Mouse (Mus musculus) forebrain, embryonic 14.5 days (tissue): ENCODE results near the gene Il9r. TPM values are rescaled to one million over a fixed set of nuclear protein-coding genes. Genes with fewer than 3 reads are reported as not detected.

Experiments used
- polyA plus RNA-seq: library from polyadenylated mRNA; unstranded; fragments of >200 nt; fragmentation: Nextera tagmentation; extraction: Ambion mirVana; gene quantifications from 2 replicates; pipeline ENCODE4 v1.2.1, GENCODE M21; 2014

Il9r gene
- polyA plus RNA-seq, 1 experiment from 2014 or later, result not detected

Other genes with a start within 250 kb of the Il9r start
- 0.14 and 0.25 TPM in 2 replicates for gene 4930524B15Rik, start 234.7 kb downstream of the Il9r start, polyA plus RNA-seq
- gene Nsg2, start 199.8 kb downstream of the Il9r start, polyA plus RNA-seq, result 304 and 315 TPM in 2 replicates
- gene Snrnp25, start 5.1 kb upstream of the Il9r start, polyA plus RNA-seq, result 59.8 and 67.0 TPM in 2 replicates
- gene Rhbdf1, start 22.0 kb upstream of the Il9r start, polyA plus RNA-seq, result 9.9 and 13.7 TPM in 2 replicates
- 31.2 and 32.6 TPM in 2 replicates for gene Mpg, start 26.2 kb upstream of the Il9r start, polyA plus RNA-seq
- 27.9 and 28.1 TPM in 2 replicates for gene Nprl3, start 67.4 kb upstream of the Il9r start, polyA plus RNA-seq
- 33.0 and 82.9 TPM in 2 replicates for gene Hba-x, start 76.1 kb upstream of the Il9r start, polyA plus RNA-seq
- gene Hba-a1, start 83.2 kb upstream of the Il9r start, polyA plus RNA-seq, result 2,348 and 2,639 TPM in 2 replicates
- 1.1 and 1.6 TPM in 2 replicates for gene Hbq1b, start 86.7 kb upstream of the Il9r start, polyA plus RNA-seq
- gene Hba-a2, start 96.2 kb upstream of the Il9r start, polyA plus RNA-seq, result 5,936 and 7,230 TPM in 2 replicates
- 0.63 and 0.75 TPM in 2 replicates for gene Hbq1a, start 99.8 kb upstream of the Il9r start, polyA plus RNA-seq
- gene Sh3pxd2b, start 147.5 kb upstream of the Il9r start, polyA plus RNA-seq, result 13.4 and 17.0 TPM in 2 replicates